Mouse (Mus musculus) intestine, embryonic 16.5 days (tissue): ENCODE data around the gene Sppl2b. TPM values are rescaled to one million over a fixed set of nuclear protein-coding genes. Genes with fewer than 3 reads are reported as not detected.

Source experiments
- ATAC-seq: fragments of 200-750 bp; cut with Nextera tagmentation; 2 replicates; pipeline ENCODE4 v1.8.0; 2017; ENCODE audit warnings: moderate TSS enrichment, moderate library complexity
- H3K27ac ChIP-seq: fragments of 300-500 bp; sonication (generic); 2 replicates; pipeline ENCODE4 v1.5.1; 2014; ENCODE audit warnings: mild to moderate bottlenecking, low read length
- H3K27me3 ChIP-seq: fragments of 300-500 bp; sonication (generic); replicated peaks from 2 replicates; pipeline ENCODE4 v1.6.1; 2014; ENCODE audit warnings: low read length, control low read depth, mixed read lengths; ENCODE audit not compliant: control insufficient read depth, insufficient read depth
- H3K36me3 ChIP-seq: fragments of 300-500 bp; sonication (generic); 2 replicates; pipeline ENCODE4 v1.6.1; 2014; ENCODE audit warnings: low read length, control low read depth; ENCODE audit not compliant: control insufficient read depth, insufficient read depth
- H3K4me1 ChIP-seq: fragments of 300-500 bp; sonication (generic); 2 replicates; pipeline ENCODE4 v1.6.1; 2014; ENCODE audit warnings: low read length, control low read depth, mixed read lengths; ENCODE audit not compliant: control insufficient read depth, insufficient read depth
- H3K4me2 ChIP-seq: fragments of 300-500 bp; sonication (generic); 2 replicates; pipeline ENCODE4 v1.6.1; 2014; ENCODE audit warnings: low read depth, low read length, control low read depth
- H3K4me3 ChIP-seq: fragments of 300-500 bp; sonication (generic); 2 replicates; pipeline ENCODE4 v1.5.1; 2014; ENCODE audit warnings: mild to moderate bottlenecking, low read length
- H3K9ac ChIP-seq: fragments of 300-500 bp; sonication (generic); 2 replicates; pipeline ENCODE4 v1.6.1; 2014; ENCODE audit warnings: low read depth, low read length
- H3K9me3 ChIP-seq: fragments of 300-500 bp; sonication (generic); 2 replicates; pipeline ENCODE4 v1.6.1; 2016; ENCODE audit warnings: low read length, control low read depth; ENCODE audit not compliant: control insufficient read depth
- WGBS: fragments of 180-500 bp; shearing (Covaris S2); extraction: QIAGEN DNeasy Blood & Tissue Kit; methylation state at CpG from one replicate; pipeline ENCODE4 v1.1.7; 2014; 5-methylcytosine and 5-hydroxymethylcytosine counted together
- polyA plus RNA-seq: library from polyadenylated mRNA; unstranded; fragments of >200 nt; fragmentation: Nextera tagmentation; extraction: Ambion mirVana; gene quantifications from 2 replicates; pipeline ENCODE4 v1.2.1, GENCODE M21; 2015

Gene Sppl2b
- polyA plus RNA-seq, 1 experiment from 2014 or later = 36.6 TPM

GRCm38 (mm10) chr10:80829359-80830278, 25.5 kb upstream of the Sppl2b start:
- Histone ChIP-seq H3K36me3 (peaks cover 4% of the 10 kb centered on the region; the same call in 1 of the 2 replicates), H3K9ac (no peak overlapping the region), H3K9me3 (no peaks in the 10 kb centered on the region), H3K27ac (no peak overlapping the region), H3K4me2 (no peak overlapping the region), H3K27me3 (peaks cover 13% of the 10 kb centered on the region), H3K4me3 (no peak overlapping the region), H3K4me1 (peaks cover 26% of the 10 kb centered on the region)
- 64% methylated on average over 1 of the region's 1 CpGs for WGBS
- ATAC-seq = no peak

- 3% methylated on average over 9 of the region's 9 CpGs for WGBS
- H3K4me1 ChIP-seq = peaks cover 26% of the 10 kb centered on the region
- peaks cover 4% of the 10 kb centered on the region; the same call in 1 of the 2 replicates for H3K36me3 ChIP-seq
- H3K4me3 ChIP-seq = no peak overlapping the region
- peak; percentile 8 for ATAC-seq
- peaks cover 28% of the 10 kb centered on the region for H3K27me3 ChIP-seq
- no peaks in the 10 kb centered on the region for H3K9me3 ChIP-seq
- H3K4me2 ChIP-seq = peak overlapping the region; percentile 23; the same call in 1 of the 2 replicates
- no peak overlapping the region for H3K9ac ChIP-seq
- H3K27ac ChIP-seq = peak overlapping the region; percentile 27
These were observed 23.9 kb upstream of the Sppl2b start for GRCm38 (mm10) chr10:80831136-80831535.

- peaks cover 4% of the 10 kb centered on the region; the same call in 1 of the 2 replicates for H3K36me3 ChIP-seq
- H3K4me3 ChIP-seq = no peak overlapping the region
- no peak overlapping the region for H3K9ac ChIP-seq
- peaks cover 24% of the 10 kb centered on the region for H3K4me1 ChIP-seq
- ATAC-seq = no peak
- H3K4me2 ChIP-seq = no peak overlapping the region
- no peaks in the 10 kb centered on the region for H3K9me3 ChIP-seq
- H3K27ac ChIP-seq = no peak overlapping the region
- WGBS = 77% methylated on average over 7 of the region's 7 CpGs
- peaks cover 35% of the 10 kb centered on the region for H3K27me3 ChIP-seq
These were observed 22.3 kb upstream of the Sppl2b start for GRCm38 (mm10) chr10:80832818-80833217.

GRCm38 (mm10) chr10:80835617-80836016, 19.5 kb upstream of the Sppl2b start:
- Histone ChIP-seq H3K36me3 (no peaks in the 10 kb centered on the region), H3K27ac (no peak overlapping the region), H3K4me1 (peaks cover 5% of the 10 kb centered on the region), H3K9me3 (no peaks in the 10 kb centered on the region), H3K9ac (no peak overlapping the region), H3K4me2 (no peak overlapping the region), H3K27me3 (peaks cover 35% of the 10 kb centered on the region), H3K4me3 (no peak overlapping the region)
- ATAC-seq = no peak
- WGBS = 47% methylated on average over 30 of the region's 30 CpGs

GRCm38 (mm10) chr10:80836949-80837379, 18.1 kb upstream of the Sppl2b start:
- H3K4me1 ChIP-seq = no peaks in the 10 kb centered on the region
- no peak overlapping the region for H3K27ac ChIP-seq
- no peaks in the 10 kb centered on the region for H3K36me3 ChIP-seq
- 46% methylated on average over 7 of the region's 7 CpGs for WGBS
- H3K27me3 ChIP-seq = peaks cover 39% of the 10 kb centered on the region
- no peak for ATAC-seq
- no peak overlapping the region for H3K9ac ChIP-seq
- H3K4me3 ChIP-seq = no peak overlapping the region
- H3K4me2 ChIP-seq = no peak overlapping the region
- no peaks in the 10 kb centered on the region for H3K9me3 ChIP-seq

- Histone ChIP-seq H3K9ac (no peak overlapping the region), H3K4me3 (no peak overlapping the region), H3K36me3 (no peaks in the 10 kb centered on the region), H3K4me1 (no peaks in the 10 kb centered on the region), H3K27me3 (peaks cover 47% of the 10 kb centered on the region), H3K9me3 (no peaks in the 10 kb centered on the region), H3K4me2 (no peak overlapping the region), H3K27ac (no peak overlapping the region)
- ATAC-seq = no peak
- 26% methylated on average over 2 of the region's 2 CpGs for WGBS
These were observed 17.2 kb upstream of the Sppl2b start for GRCm38 (mm10) chr10:80837827-80838226.

GRCm38 (mm10) chr10:80838346-80838912, 16.6 kb upstream of the Sppl2b start:
- H3K27ac ChIP-seq = no peak overlapping the region
- H3K4me1 ChIP-seq = no peaks in the 10 kb centered on the region
- no peak overlapping the region for H3K4me2 ChIP-seq
- no peaks in the 10 kb centered on the region for H3K36me3 ChIP-seq
- no peaks in the 10 kb centered on the region for H3K9me3 ChIP-seq
- no peak overlapping the region for H3K9ac ChIP-seq
- H3K27me3 ChIP-seq = peaks cover 52% of the 10 kb centered on the region
- 59% methylated on average over 2 of the region's 2 CpGs for WGBS
- ATAC-seq = no peak
- no peak overlapping the region for H3K4me3 ChIP-seq

- Histone ChIP-seq H3K27ac (no peak overlapping the region), H3K4me1 (peaks cover 7% of the 10 kb centered on the region), H3K4me3 (no peak overlapping the region), H3K9me3 (no peaks in the 10 kb centered on the region), H3K36me3 (no peaks in the 10 kb centered on the region), H3K9ac (no peak overlapping the region), H3K4me2 (no peak overlapping the region), H3K27me3 (peaks cover 50% of the 10 kb centered on the region)
- ATAC-seq = no peak
- 59% methylated on average over 6 of the region's 6 CpGs for WGBS
These were observed 15.2 kb upstream of the Sppl2b start for GRCm38 (mm10) chr10:80839848-80840247.

- no peak overlapping the region for H3K27ac ChIP-seq
- H3K4me1 ChIP-seq = peaks cover 7% of the 10 kb centered on the region
- H3K36me3 ChIP-seq = no peaks in the 10 kb centered on the region
- H3K9ac ChIP-seq = no peak overlapping the region
- H3K4me2 ChIP-seq = no peak overlapping the region
- H3K4me3 ChIP-seq = no peak overlapping the region
- peaks cover 34% of the 10 kb centered on the region for H3K27me3 ChIP-seq
- no peak for ATAC-seq
- no peaks in the 10 kb centered on the region for H3K9me3 ChIP-seq
- WGBS = 89% methylated on average over 2 of the region's 2 CpGs
These were observed 13.4 kb upstream of the Sppl2b start for GRCm38 (mm10) chr10:80841685-80842084.
